Mouse (Mus musculus) sigmoid colon, adult 10 weeks (tissue): ENCODE results near the gene Gad2. TPM values are rescaled to one million over a fixed set of nuclear protein-coding genes. Genes with fewer than 3 reads are reported as not detected.

Source experiments
- polyA plus RNA-seq: library from polyadenylated mRNA; stranded (reverse); fragments of 350-450 nt; fragmentation: Illumina TruSeq; extraction: RNeasy Lipid Tissue Mini Kit (QIAGEN cat#74804); gene quantifications from one replicate; pipeline ENCODE4 v1.2.3, GENCODE M21; 2014; ENCODE audit warnings: low read depth, low replicate concordance

Gad2 gene
- polyA plus RNA-seq = 3.9 TPM

DNA sequence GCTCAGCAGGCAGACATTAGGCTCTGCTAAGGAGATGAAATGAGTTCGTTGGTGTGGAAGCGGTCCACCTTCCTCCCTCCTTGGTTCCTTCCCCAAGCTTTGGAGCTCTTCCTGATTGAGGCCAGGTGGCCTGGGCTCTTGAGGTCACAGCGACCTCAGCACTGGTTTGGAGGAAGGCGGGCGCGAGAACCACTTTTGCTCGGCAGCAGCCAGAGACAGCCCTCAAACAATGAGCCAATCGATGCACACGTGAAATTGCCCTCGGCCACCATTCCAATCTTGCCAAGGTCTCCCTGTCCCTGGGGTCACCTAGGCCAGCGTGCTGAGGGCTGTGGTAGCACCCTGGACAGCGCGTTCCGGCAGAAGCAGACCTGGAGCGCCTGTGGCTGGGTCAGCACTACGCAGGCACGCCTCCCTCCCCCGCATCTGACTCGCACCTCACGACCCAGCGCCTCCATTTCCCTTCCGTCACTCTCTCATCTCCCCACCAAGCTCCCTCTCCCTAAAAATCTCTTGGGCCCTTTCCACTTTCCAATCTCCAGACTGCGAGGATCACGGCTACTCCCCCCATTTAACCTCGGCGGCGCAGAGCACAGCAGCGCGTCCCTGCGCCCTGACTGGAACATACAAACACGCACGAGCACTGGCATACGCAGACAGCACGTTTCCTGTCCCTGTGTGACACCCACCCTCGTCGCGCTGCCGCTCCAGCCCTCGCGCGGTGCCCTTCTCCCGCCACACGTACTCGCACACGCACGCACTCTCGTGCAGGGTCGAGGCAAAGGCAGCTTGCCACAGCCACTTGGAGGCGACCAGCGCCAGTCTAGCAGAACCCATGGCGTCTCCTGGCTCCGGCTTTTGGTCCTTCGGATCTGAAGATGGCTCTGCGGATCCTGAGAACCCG is at the start of gene Gad2:
Gad2 (plus strand) TSS at position 378 of the 904 bp plus-strand sequence.

Other genes with a start within 250 kb of the Gad2 start
- gene Apbb1ip, start 151.9 kb downstream of the Gad2 start, polyA plus RNA-seq = 17.1 TPM